Mouse (Mus musculus) myocyte (in vitro differentiated cells): Measurements from ENCODE around the gene Rabggtb. TPM values are rescaled to one million over a fixed set of nuclear protein-coding genes. Genes with fewer than 3 reads are reported as not detected.

Source experiments
- H3K27me3 ChIP-seq: one replicate; pipeline ENCODE4 v1.6.1; 2011; ENCODE audit not compliant: control insufficient read depth, insufficient read depth, insufficient read length
- H3K36me3 ChIP-seq: one replicate; pipeline ENCODE4 v1.6.1; 2011; ENCODE audit not compliant: control insufficient read depth, insufficient read depth
- H3K4me2 ChIP-seq: one replicate; pipeline ENCODE4 v1.6.1; 2011; ENCODE audit warnings: low read depth, control low read depth
- H3K4me3 ChIP-seq: one replicate; pipeline ENCODE4 v1.5.1; 2011; ENCODE audit warnings: mild to moderate bottlenecking, control low read depth, moderate library complexity
- H3K79me2 ChIP-seq: one replicate; pipeline ENCODE4 v1.6.1; 2011; ENCODE audit not compliant: control insufficient read depth, insufficient read depth
- H3ac ChIP-seq: one replicate; pipeline ENCODE4 v1.6.1; 2011; ENCODE audit not compliant: control insufficient read depth, insufficient read length
- CEBPB ChIP-seq: IDR thresholded peaks from 2 replicates; pipeline ENCODE4 v1.6.1; 2011; ENCODE audit warnings: mild to moderate bottlenecking, moderate library complexity; ENCODE audit not compliant: poor library complexity, insufficient read depth, severe bottlenecking
- E2F4 ChIP-seq: IDR thresholded peaks from one replicate; pipeline ENCODE4 v1.6.1; 2011; ENCODE audit warnings: mild to moderate bottlenecking, control low read depth, moderate library complexity; ENCODE audit not compliant: insufficient read depth
- MAX ChIP-seq: IDR thresholded peaks from one replicate; pipeline ENCODE4 v1.6.1; 2011; ENCODE audit warnings: low read depth, mild to moderate bottlenecking, control low read depth
- MYOD1 ChIP-seq, 3 experiments: IDR thresholded peaks; one replicate each; pipeline ENCODE4 v1.6.1; 2011; ENCODE audit warnings: control low read depth in 2 of 3, low read depth in 2 of 3, mild to moderate bottlenecking in 2 of 3, moderate library complexity in 1 of 3; ENCODE audit not compliant: insufficient read length in 2 of 3, control insufficient read depth in 1 of 3
- MYOG ChIP-seq, 3 experiments: IDR thresholded peaks; one replicate each; pipeline ENCODE4 v1.6.1; 2011; ENCODE audit warnings: control low read depth in 2 of 3, low read depth in 2 of 3, mild to moderate bottlenecking in 2 of 3; ENCODE audit not compliant: insufficient read length in 2 of 3, control insufficient read depth in 1 of 3, insufficient read depth in 1 of 3
- POLR2A ChIP-seq: IDR thresholded peaks from one replicate; pipeline ENCODE4 v1.6.1; 2011; ENCODE audit warnings: low read depth, mild to moderate bottlenecking, control low read depth, moderate library complexity; ENCODE audit not compliant: insufficient read length
- POLR2AphosphoS2 ChIP-seq: IDR thresholded peaks from one replicate; pipeline ENCODE4 v1.6.1; 2011; ENCODE audit warnings: low read depth, control low read depth; ENCODE audit not compliant: insufficient read length
- REST ChIP-seq: IDR thresholded peaks from one replicate; pipeline ENCODE4 v1.6.1; 2011; ENCODE audit warnings: mild to moderate bottlenecking, control low read depth, moderate library complexity; ENCODE audit not compliant: insufficient read depth, insufficient read length
- SRF ChIP-seq: IDR thresholded peaks from one replicate; pipeline ENCODE4 v1.6.1; 2011; ENCODE audit warnings: low read depth; ENCODE audit not compliant: control insufficient read depth, insufficient read length
- TCF12 ChIP-seq: IDR thresholded peaks from one replicate; pipeline ENCODE4 v1.6.1; 2011; ENCODE audit warnings: mild to moderate bottlenecking, control low read depth; ENCODE audit not compliant: poor library complexity, insufficient read depth, severe bottlenecking
- TCF3 ChIP-seq: IDR thresholded peaks from one replicate; pipeline ENCODE4 v1.6.1; 2011; ENCODE audit warnings: low read depth, control low read depth; ENCODE audit not compliant: insufficient read length
- USF1 ChIP-seq: IDR thresholded peaks from one replicate; pipeline ENCODE4 v1.6.1; 2011; ENCODE audit warnings: low read depth, mild to moderate bottlenecking, control low read depth, moderate library complexity
- polyA plus RNA-seq: library from polyadenylated mRNA; unstranded; fragments of >200 nt; fragmentation: generic; extraction: Trizol; gene quantifications from one replicate; pipeline ENCODE4 v1.2.1, GENCODE M21; 2012; ENCODE audit warnings: missing spikeins

Rabggtb gene
- 70.5 TPM for polyA plus RNA-seq

DNA sequence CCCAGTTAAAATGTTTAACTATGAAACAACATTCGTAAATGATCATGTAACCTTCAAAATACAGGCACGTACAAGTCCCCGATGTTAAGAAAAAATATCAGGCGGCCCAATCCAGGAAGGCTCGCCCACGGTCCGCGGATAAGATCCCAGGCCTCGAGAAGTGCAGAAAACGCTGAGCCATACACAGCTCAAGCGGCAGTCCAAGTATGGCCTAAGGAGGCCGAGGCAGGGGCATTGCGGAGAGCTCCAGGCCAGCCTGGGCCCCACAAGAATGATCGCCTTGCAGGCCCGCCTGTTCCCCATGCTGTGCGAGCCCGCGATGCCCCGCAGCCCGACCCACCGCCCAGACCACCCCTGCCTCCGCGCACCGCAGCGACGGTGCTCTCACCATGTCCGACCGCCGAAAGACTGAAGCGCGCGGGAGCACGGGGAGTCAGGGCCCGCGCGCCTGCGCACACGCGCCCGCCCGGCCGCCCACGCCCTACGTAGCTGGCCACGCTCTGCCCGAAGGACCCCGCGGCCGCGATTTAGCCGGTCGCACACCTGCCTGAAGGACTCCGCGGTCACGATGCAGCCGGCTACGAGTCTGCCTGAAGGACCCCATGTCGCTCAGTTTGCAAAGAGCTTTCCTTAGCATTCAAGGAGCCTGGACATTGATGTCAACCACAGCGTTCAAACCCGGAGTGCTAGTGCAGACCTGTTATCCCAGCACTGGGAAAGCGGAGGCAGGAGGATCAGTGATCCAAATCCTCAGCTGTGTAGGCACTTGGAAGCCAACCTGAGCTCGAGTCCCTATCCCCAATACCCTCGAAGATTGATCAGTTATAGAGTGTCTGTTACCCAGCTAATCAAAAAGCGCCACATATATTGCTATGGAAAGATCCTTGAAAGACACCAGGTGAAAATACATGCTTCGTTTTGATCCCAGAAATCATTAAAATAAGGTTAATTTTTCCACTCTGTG, at the start of gene Rabggtb:
Gene Rabggtb (minus strand): TSS at position 464 of the 964 bp plus-strand sequence.
- TF ChIP-seq USF1 (no peak), SRF (peak; percentile 66), POLR2AphosphoS2 (peak; percentile 97), TCF3 (peak; percentile 2), REST (peak; percentile 59), CEBPB (no peak), MAX (peak; percentile 96), TCF12 (no peak), E2F4 (peak; percentile 60), MYOG (IDR thresholded peaks at IDR 0.05; ENCODE audit: control insufficient read depth in 1 of 3, insufficient read depth in 1 of 3, insufficient read length in 2 of 3, low read depth in 2 of 3) (peak in 1 of 3 experiments; percentile 51), MYOD1 (IDR thresholded peaks at IDR 0.05; ENCODE audit: control insufficient read depth in 1 of 3, insufficient read length in 2 of 3, low read depth in 2 of 3) (peak in 2 of 3 experiments; percentile 25 to 35), POLR2A (peak; percentile 100)

DNA sequence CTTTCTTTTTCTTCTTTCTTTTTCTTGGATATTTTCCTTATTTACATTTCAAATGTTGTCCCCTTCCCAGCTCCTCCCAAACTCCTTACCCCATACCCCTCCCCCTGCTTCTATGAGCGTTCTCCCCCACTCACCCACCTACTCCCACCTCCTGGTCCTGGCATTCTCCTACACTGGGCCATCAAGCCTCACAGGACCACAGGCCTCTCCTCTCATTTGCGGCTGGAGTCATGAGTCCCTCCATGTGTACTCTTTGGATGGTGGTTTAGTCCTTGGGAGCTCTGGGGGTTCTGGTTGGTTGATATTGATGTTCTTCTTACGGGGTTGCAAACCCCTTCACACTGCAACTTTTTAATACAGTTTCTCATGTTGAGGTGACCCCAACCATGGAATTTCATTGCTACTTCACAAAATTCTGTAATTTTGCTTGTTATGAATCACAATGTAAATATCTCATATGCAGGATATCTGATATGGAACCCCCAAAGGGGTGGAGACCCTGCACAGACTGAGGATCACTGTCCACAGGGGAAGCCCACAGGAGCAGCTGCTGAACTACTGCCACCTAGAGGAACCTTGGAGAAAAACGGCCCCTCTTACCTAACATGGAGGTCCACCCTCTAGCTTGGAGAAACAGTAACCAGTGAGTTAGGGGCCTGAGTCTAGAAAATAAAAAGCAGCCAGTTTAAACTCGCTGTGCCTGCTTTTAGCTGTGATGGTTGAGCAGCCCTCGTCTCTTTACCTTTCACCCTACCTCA, 49.0 kb upstream of the Rabggtb start:
- TF ChIP-seq MYOD1 (IDR thresholded peaks at IDR 0.05; ENCODE audit: control insufficient read depth in 1 of 3, insufficient read length in 2 of 3, low read depth in 2 of 3) (no peak), SRF (no peak), POLR2A (no peak), CEBPB (no peak), TCF12 (no peak), REST (no peak), MAX (no peak), E2F4 (no peak), POLR2AphosphoS2 (no peak), USF1 (no peak), TCF3 (no peak), MYOG (IDR thresholded peaks at IDR 0.05; ENCODE audit: control insufficient read depth in 1 of 3, insufficient read depth in 1 of 3, insufficient read length in 2 of 3, low read depth in 2 of 3) (no peak)
- Histone ChIP-seq H3K36me3 (no peaks in the 10 kb centered on the region), H3K4me2 (no peak overlapping the region), H3K79me2 (no peaks in the 10 kb centered on the region), H3ac (no peak overlapping the region), H3K4me3 (no peak overlapping the region), H3K27me3 (no peaks in the 10 kb centered on the region)

More for the DNA sequence above, at the start of gene Rabggtb:
- Histone ChIP-seq H3ac (peak within 1 kb of the TSS; percentile 93), H3K36me3 (peaks cover 33% of the 10 kb centered on the region), H3K4me3 (peak within 1 kb of the TSS; percentile 80), H3K4me2 (peak within 1 kb of the TSS; percentile 91), H3K79me2 (peaks cover 48% of the 10 kb centered on the region), H3K27me3 (no peaks in the 10 kb centered on the region)

DNA sequence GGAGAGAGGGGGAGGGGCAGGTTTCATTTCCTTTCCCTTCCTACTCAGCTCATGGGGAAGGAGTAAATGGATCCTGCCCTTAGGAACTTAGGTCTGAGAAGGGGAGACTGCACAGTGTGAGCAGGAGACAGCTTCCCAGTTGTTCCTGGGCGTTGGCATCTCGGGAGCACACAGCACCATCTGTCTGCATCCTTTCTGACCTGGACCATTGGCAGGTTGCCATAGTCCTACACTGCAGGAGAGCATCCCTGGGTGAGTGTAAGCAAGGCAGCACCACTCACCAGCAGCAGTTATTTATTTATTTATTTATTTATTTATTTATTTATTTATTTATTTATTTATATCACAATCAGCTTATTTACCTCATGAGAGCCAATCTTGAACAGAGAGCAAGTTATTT, 48.1 kb upstream of the Rabggtb start:
- Histone ChIP-seq H3K27me3 (no peaks in the 10 kb centered on the region), H3K79me2 (no peaks in the 10 kb centered on the region), H3ac (no peak overlapping the region), H3K36me3 (no peaks in the 10 kb centered on the region), H3K4me2 (no peak overlapping the region), H3K4me3 (no peak overlapping the region)
- TF ChIP-seq POLR2A (no peak), MAX (no peak), USF1 (no peak), REST (no peak)

DNA sequence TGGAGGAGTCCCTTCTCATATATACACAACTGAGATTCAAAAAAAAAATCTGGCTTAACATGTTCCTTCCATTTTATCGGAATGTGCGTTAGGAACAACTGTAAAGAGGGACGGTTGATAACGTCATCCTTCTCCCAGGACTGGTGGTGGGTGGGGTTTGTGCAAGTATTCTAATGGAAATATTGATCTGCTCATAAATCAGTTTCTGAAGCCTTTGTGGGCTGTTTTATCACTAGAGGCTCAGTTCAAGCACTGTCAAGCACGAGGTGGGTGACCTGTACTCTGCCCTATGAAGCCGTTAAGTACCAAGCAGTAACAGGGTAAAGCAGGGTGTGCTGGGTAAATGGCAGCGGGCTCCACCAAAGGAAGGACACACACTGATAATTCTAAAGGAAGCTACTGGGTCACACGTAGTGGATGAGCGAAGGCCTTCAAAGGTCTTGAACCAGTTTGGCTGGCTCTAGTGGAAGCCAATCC, 47.0 kb upstream of the Rabggtb start:
- H3K36me3 ChIP-seq = no peaks in the 10 kb centered on the region
- H3K4me3 ChIP-seq = no peak overlapping the region
- TF ChIP-seq MAX (no peak), TCF12 (no peak), MYOG (IDR thresholded peaks at IDR 0.05; ENCODE audit: control insufficient read depth in 1 of 3, insufficient read depth in 1 of 3, insufficient read length in 2 of 3, low read depth in 2 of 3) (no peak), E2F4 (no peak), REST (no peak), POLR2AphosphoS2 (no peak), CEBPB (no peak), POLR2A (no peak), MYOD1 (IDR thresholded peaks at IDR 0.05; ENCODE audit: control insufficient read depth in 1 of 3, insufficient read length in 2 of 3, low read depth in 2 of 3) (no peak), USF1 (no peak), SRF (no peak), TCF3 (no peak)
- H3K79me2 ChIP-seq = no peaks in the 10 kb centered on the region
- no peak overlapping the region for H3ac ChIP-seq
- no peaks in the 10 kb centered on the region for H3K27me3 ChIP-seq
- no peak overlapping the region for H3K4me2 ChIP-seq
